Mouse (Mus musculus) CH12F3 (cell line): ENCODE results near the gene Fndc3b.

Experiments used
- in situ Hi-C: fragments of 300-500 bp; cut with MboI; formaldehyde crosslinking; loops from 2 replicates; pipeline ENCODE4 v1.14.3; 2020; ENCODE audit warnings: low sequenced_read_pairs

Gene Fndc3b

DNA sequence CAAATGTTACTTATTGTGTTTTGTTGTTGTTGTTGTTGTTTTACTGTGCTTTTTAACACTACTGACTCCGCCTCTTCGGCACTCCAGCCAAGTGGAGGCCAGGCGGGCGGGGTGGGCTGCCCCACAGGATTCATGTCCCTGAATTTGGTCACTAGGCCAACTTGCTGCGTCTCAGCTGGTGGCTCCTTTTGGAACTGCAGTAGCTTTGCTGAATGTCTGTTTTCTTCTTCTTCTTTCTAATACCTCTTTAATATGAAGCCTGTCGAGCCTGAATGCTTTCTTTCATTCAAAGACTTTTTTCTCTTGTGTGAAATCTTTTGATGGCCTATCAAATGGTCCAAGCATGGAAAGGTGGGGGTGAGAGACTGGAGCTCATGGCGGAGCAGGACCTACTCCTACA is 235.2 kb downstream of the Fndc3b start:
- in situ Hi-C loops = no loop called here

- in situ Hi-C loops = no loop called here
Observed at GRCm38 (mm10) chr3:27473801-27474599, 237.1 kb downstream of the Fndc3b start.

DNA sequence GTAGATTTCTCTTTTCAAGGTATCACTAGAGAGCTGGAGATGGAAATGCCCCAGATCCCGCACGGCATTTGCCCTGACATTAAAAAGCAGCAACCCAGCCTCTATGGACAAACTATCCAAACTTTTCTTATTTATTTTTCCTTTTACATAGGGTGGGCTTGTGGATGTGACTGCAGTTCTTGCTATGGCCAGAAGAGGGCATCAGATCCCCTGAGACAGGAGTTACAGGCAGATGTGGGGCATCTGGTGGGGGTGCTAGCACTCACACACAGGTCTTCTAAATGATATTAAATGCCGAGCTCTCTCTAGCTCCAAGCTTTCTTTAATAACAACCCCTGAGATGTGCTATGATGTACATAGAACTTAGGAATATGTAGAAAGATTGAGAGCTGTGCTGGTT is 238.3 kb downstream of the Fndc3b start:
- in situ Hi-C loops = no loop called here

DNA sequence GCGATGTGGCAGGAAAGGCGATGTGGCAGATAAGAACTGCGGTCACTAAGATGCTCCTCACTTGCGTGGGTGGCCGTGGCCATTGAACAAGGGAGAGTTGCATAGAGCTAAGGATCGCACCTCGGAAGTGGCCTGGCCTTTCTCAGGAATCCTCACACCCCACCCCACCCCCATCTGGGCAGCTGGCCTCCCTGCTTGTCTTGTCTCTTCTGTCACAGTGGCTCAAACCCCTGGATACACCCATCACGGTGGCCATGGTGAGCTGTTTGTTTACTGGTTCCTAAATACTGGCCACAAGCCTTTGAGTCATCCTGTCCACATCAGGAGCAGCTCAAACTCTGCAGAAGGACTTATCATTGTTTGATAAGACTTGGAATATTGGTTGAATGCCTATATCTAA is 240.3 kb downstream of the Fndc3b start:
- in situ Hi-C loops = no loop called here

DNA sequence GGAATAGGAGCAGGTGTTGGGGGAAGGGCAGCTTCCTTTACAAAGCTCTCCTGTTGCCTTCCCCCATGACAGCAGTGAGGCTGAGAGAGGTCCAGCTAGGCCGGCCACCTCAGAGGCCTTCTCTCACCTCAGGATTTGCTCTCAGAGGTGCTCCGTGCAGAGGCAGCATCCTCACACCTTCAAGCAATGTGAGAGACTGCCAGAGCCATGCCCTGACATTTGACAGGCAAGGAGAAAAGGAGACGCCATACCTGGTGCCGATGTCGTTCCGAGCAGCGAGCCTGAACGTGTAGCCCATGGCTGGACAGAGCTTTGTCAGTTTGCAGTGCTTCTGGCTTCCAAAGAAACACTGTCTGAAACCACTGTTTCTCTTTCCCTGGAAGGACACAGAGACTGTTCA is 241.1 kb downstream of the Fndc3b start:
- in situ Hi-C loops = no loop called here

GRCm38 (mm10) chr3:27467505-27468020 is 243.5 kb downstream of the Fndc3b start:
- in situ Hi-C loops = no loop called here

GRCm38 (mm10) chr3:27466297-27466901 is 244.7 kb downstream of the Fndc3b start:
- in situ Hi-C loops = no loop called here

DNA sequence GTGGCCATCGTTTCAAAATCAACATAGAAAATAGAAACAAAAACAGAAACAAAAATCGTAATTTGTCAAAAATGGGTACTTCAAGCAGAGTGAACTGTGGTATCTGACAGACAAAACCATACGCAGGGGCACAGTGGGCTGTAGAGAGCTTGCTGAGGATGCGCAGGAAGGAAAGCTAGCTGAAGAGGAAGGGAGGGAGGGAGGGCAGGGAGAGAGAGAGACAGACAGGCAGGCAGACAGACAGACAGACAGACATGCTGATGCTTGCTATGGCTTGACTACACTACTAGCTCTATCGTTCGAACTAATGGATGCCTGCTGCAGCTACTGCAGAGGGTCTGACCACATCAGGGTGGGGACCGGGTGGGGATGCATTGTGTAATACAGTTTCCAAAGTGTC is 247.7 kb downstream of the Fndc3b start:
- in situ Hi-C loops = no loop called here

DNA sequence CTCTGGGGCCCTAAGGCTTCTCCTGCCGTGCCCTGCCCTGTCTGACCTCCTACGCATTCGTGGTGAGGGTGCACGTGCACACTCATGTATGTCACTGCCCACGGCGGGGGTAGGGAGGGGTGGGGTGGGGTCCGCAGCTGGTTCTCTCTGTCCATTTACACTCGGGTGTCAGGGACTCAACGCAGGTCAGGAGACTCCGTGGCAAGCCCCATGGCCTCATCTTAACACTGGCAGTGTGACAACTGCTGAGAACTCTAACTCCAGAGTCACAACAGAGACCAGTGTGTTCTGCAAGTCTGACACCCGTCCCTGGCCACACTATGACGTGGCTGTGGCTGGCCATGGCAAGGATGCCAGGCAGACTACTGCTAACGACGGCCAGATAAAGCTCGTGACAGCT is 248.2 kb downstream of the Fndc3b start:
- in situ Hi-C loops = no loop called here

GRCm38 (mm10) chr3:27462316-27462902 is 248.7 kb downstream of the Fndc3b start:
- in situ Hi-C loops = no loop called here

DNA sequence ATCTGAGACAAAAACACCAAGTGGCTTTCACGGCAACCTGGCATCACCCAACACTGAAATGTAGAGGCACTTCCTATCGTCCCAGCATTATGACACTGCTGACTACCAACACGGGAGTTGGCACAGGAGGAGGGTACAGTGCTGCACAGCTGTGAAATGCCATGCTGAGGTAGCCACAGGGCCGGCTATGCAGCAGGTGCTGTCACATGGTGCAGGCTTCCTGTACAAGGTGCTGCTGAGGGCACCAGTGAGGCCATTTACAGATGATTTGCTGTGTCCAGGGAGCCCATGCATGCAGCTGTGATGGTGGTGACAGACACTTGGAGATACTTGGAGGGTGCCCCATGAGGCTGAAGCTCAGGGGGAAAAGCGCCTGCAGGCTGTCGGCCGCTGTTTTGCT is 249.2 kb downstream of the Fndc3b start:
- in situ Hi-C loops = no loop called here

DNA sequence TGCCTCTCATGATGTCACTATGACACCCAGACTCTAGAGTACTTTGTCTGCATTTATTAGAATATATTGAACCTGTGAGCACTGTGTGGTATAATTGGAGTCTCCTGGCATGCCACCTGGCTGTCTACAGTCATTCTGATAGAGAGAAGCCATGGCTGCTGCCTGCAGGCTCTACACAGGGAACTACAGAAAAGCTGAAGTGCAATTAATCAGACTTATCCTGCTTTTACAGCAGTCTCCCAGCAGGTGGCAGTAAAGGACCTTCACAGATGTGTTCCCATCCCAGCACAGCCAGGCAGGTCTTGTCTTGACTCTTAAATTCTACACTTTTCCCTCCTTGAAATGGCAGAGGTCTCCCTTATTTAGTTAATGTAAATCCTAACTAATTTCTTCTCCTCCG is 250.1 kb downstream of the Fndc3b start:
- in situ Hi-C loops = no loop called here

DNA sequence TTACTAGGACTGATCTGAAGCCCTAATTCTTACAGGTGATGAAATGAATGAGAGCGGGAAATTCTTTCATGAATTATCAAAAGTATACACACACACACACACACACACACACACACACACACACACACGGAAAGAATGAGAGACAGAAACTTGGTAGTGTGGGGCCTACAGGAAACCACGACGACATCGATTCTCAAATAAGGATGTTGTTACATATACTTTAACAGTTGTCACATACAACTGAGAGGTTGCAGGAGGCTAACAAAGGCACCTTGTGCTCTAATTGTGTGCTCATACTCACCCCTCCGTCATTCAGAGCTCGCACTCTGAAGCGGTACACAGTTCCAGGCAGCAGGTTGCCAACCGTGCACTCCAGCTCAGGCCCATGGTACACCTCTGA is 252.7 kb downstream of the Fndc3b start:
- in situ Hi-C loops = no loop called here

DNA sequence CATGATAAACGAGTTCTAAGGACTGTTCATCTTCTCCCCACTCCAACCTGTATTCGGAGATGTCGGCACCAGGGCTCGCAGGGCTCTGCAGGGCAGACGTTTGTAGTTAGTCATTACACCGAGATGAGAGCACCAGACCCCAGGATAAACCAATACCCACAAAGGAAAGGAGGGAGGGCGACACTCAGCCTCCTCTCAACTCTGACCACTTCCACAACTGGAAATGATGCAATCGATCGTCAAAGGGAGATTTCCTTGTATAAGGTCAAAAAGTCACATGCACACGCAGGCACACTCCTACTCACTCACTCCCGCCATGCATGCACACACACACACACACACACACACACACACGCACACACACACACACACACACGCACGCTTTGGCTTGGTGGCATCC is 254.6 kb downstream of the Fndc3b start:
- in situ Hi-C loops = no loop called here

DNA sequence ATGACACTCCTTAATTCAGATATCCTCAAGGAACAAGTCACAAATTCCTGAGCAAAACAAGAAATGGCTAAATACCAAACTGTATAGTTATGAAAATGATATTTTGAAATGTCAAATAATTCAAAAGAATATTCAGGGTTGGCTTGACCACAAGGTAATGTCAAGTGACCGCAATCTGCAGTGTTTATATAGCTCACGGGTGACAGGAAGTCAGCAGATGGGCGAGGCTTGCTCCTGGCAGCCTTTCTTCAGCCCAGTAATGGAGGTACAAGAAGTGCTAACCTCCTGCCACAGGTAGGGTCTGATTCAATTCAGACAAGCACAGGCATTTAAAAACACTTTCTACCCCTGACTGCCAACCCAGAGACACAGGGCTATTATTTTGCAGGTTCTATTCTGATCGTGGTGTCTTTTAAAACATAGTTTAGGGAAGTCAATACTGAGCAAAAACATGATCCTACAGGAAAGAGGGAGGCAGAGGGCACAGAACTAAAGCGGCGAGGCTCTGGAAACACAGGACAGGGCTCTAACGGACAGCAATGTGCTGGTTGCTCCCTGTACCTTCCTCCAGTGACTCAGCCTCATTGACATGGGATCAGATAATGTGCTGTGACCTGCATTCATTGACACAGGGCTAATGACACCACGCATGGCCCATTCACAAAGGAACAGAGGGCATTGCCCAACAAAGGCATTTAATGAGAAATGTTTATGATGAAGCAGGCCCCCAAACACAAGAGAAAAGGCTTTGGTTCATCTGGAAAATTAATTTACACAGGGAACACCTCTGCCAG is 256.5 kb downstream of the Fndc3b start:
- in situ Hi-C loops = no loop called here

DNA sequence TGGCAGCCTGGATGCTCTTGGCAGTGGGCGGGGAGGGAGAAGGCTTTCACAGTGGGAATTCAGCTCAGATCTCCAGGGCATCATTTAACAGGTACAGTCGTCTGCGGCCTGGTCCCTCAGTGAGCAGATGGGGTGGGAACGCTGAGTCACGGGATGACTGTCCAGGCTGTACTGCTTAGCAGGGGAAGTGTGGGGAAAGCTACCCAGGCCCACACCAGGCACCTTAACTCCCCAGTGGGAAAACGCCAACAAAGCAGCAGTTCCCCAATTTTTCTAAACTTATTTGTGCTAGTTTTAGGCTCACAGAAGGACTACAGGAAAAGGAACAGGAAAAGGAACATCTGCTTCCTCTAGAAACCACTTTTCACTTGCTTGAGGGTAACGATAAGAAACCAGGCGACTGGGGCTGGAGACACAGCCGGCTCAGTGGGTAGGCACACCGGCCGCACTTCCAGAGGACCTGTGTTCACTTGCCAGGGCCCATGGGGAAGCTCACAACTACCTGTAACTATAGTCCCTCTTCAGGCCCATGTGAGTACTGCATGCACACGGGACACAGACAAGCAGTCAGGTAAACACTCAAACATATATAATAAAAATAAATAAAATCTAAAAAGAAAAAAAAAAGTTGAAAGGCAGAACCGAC is 257.5 kb downstream of the Fndc3b start:
- in situ Hi-C loops = no loop called here

GRCm38 (mm10) chr3:27449447-27449846 is 261.7 kb downstream of the Fndc3b start:
- in situ Hi-C loops = no loop called here

DNA sequence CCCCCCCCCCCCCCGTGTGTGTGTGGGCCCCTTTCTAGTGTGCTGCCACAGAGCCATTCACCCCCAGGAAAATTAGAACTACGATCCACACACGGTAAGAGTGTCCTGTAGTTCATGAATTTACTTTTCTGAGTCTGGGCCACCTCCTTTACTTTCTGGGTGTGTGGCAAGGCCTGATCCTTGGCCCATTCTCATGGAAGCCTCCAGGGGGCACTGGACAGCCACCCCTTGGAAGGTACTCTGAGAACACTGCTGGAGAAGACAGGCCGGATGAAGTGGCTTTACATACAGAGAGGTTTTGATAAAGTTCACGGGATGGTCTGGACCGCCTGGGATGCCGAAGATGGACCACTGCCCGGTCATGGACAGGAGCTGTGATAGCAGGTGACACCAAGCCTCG is 262.7 kb downstream of the Fndc3b start:
- in situ Hi-C loops = no loop called here

- in situ Hi-C loops = no loop called here
Observed at GRCm38 (mm10) chr3:27439704-27440103, 271.4 kb downstream of the Fndc3b start.

GRCm38 (mm10) chr3:27435096-27435620 is 275.9 kb downstream of the Fndc3b start:
- in situ Hi-C loops = no loop called here

- in situ Hi-C loops = no loop called here
Observed at GRCm38 (mm10) chr3:27432981-27433380, 278.1 kb downstream of the Fndc3b start.
